Mouse (Mus musculus): Measurements from ENCODE around the gene Lrrc75b. TPM values are rescaled to one million over a fixed set of nuclear protein-coding genes. Genes with fewer than 3 reads are reported as not detected.
"Not testable (repeated sequence)": the region's sequence is repeated elsewhere in the genome, so short reads cannot be mapped to it uniquely, and the experiment has no call there.

Lrrc75b gene
- total RNA-seq, 4 experiments from 2014 or later, result 0.19 to 0.37 (median 0.26) TPM

DNA sequence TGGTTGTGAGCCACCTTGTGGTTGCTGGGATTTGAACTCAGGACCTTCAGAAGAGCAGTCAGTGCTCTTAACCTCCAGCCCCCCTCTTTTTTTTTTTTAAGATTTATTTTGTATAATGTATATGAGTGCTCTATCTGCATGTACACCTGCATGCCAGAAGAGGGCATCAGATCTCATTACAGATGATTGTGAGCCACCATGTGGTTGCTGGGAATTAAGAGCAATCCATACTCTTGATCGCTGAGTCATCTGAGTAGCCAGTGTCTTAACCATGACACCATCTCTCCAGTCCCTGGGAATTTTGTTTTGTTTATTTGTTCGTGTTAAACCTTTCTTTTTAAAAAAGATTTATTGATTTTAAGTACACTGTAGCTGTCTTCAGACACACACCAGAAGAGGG, 6.6 kb upstream of the Lrrc75b start:
- not testable (repeated sequence) for DNase-seq

- no peak for DNase-seq
Measured at GRCm38 (mm10) chr10:75566321-75566720, 6.2 kb upstream of the Lrrc75b start.

GRCm38 (mm10) chr10:75565906-75566305, 5.8 kb upstream of the Lrrc75b start:
- no peak for DNase-seq

DNA sequence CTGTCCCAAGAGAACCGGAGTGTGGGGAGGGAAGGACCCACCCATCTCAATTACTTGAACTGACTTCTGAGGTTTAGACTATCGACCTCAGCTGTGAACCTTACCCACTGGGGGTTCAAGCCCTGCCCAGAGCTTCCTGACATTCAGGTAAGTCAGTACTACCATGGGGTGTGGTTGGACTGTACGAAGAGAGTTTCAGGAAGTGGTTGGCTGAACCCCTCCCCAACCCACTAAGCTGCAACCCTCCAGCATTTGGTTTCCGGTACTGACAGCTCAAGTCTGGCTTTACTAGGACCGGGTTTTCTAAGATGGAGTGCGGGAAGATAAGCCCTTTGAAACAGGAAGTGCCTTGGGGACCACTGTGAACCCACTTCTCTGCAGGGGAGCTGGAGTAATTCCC, 5.3 kb upstream of the Lrrc75b start:
- DNase-seq, result no peak

- DNase-seq, result no peak
Measured at GRCm38 (mm10) chr10:75564687-75565265, 4.6 kb upstream of the Lrrc75b start.

GRCm38 (mm10) chr10:75562596-75562995, 2.5 kb upstream of the Lrrc75b start:
- no peak for DNase-seq

DNA sequence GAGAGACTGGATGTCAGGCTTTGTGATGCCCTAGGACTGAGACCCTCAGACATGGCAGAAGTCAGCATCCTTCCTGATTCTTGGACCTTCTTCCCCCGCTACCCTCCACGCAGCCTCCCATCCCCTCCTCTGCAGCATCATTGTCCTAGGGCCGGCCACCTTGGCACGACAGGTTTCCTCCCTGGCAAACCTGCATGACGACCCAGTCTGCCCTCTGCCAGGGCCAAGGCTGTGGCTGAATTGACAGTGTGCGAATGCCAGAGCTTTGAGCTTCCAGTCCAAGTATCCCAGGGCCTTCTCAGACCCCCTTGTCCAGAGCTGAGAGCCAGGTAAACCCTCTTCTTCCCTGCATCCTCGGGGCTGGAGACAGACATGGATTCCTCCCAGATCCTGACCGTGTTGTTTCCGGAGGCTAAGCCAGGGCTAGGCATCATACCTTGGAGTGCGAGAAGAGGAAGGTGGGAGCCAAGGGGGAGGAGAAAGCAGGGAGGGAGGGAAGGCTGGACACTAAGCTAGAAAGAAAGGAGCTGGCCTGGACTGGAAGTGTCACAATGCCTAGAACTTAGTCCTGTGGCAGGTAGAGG, 1.0 kb upstream of the Lrrc75b start, which contains the start of gene Ggt1:
Ggt1 (plus strand) TSS at position 534 of the 584 bp plus-strand sequence.
- no peak for DNase-seq

- DNase-seq, result no peak
Measured at GRCm38 (mm10) chr10:75560549-75560899, 394 bp upstream of the Lrrc75b start.

DNA sequence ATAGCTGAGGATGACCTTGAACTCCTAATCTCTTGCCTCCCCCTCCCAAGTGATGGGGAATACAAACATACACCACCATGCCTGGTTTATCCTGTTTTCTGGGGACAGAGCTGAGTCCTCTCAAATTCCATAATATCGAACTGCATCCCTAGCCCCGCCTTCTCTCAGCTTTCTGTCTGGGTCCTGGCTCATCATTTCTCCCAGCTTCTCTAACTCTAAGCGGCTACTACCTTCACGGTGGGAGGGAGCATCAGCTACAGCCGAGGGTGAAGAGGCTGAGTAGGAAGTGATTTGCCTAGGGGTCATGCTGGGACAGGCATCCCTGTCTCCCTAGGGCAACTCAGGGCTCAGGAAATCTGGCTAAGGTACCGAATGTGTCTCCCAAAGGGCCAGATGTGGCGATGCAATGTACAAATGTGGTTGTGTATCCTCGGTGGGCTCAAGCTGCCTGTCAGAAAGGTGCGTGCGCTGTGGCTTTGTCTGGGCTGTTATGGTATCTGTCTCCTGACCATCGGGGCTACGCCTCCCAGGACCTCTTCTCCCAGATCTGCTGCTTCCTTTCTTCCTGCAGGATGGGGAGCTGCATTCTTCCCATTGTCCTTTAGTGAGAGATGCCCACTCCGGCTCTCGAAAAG, 972 bp downstream of the Lrrc75b start:
- no peak for DNase-seq

DNA sequence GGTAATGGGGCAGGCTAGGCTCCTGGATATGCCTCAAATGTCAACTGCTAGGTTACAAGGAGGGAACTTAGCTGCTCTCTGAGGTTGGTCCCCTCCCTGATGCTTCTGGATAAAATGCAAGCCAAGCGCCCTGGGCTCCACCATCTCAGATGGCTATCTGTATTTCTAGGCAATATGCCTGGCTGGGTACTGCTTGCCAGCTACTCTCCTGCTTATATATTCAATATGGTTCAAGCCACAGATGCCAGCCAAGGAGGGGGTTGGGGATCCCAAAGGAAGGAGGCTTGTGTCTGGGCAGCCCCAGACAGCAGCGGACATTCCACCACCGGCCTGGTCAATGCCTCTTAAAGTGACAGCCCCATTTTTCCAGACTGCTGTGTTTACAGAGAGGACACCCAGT, 1.6 kb downstream of the Lrrc75b start:
- DNase-seq, result no peak

DNA sequence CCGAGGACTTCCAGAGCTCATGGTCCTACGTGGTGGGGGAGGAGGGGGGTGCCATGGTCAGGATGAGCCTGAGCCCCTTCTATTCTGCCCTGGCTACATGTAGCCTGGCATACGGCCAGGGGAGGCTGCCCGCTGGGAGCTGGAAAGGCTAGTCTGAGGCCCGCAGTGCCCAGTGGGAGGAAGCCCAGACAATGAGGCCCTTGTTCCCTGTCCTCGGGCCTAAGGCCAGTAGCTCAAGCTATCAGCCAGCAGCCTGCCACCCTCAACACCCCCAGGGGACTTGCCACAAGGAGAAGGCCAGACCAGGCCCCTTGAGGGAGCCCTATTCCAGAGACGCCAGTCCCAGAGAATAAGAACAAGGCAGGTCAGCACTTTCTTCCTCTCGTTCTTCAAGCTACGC, 4.1 kb downstream of the Lrrc75b start:
- DNase-seq, result no peak

DNA sequence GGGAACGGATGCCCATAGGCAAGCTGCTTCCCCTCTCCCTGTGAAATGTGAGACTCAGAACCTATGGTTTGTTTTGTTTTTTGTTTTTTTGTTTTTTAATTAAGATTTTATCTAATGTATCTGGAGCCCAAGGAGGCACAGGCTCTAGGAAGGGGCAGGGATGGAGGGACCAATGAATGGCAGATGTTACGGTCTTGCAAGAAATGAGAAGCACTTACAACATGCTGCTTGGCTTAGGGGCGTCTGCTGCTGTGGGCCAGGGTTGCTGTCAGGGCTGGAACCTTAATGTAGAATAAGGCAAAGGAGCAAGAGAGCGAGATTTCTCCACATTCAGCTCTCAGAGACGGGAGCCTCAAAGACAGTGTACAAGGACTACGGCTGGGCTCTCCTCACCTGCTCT, 4.6 kb downstream of the Lrrc75b start:
- no peak for DNase-seq

DNA sequence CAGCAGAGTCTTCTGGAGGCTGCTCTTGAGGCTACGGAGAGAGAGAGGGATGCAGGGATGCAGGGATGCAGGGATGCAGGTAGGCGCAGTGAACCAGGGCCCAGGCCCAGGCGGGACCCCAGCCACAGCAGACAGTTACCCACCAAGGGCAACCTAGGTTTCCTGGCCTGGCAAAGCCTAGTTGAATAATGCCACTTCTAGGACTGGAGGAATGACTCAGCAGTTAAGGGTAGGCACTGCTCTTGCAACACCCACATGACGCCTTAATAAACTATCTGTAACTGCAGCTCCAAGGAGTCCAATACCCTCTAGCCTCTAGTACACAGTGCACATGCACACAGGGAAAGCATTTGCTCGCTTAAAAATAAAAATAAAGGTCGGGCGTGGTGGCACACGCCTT, 6.0 kb downstream of the Lrrc75b start:
- peak; percentile 25 for DNase-seq

DNA sequence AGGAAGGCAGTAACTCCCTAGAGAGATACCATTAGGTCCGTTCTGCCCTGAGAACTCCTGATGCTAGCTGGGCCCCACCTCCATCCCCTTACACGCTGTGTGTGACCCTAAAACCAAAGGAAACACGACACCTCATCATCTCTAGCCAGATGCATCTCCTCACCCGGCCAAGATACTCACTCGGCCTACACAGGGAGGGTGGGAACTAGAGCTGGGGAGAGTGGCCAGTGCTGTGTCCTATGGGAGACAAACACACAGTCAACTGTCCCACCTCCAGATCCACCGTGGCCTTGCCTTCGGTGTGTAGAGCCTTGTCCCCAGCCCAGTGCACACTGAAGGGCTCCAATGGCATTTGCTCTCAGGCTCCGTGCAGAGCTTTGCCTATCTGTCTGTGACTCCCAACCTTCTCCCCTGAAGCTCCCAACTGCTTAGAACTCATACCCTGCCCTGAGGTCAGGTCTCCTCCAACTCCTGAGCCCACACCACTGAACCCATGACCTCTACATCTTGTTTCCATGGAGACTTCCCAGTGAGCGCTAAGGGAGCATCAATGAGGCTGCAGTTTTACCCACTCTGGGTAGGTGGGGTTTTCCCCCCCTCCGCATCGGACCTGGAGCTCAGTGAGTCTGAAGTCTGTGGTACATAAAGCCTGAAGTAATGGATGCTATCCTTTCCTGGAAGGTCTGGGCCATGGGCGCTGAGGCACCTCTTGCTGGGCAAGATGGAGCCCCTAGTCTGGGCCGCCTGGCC, 7.3 kb downstream of the Lrrc75b start:
- DNase-seq, result no peak

DNA sequence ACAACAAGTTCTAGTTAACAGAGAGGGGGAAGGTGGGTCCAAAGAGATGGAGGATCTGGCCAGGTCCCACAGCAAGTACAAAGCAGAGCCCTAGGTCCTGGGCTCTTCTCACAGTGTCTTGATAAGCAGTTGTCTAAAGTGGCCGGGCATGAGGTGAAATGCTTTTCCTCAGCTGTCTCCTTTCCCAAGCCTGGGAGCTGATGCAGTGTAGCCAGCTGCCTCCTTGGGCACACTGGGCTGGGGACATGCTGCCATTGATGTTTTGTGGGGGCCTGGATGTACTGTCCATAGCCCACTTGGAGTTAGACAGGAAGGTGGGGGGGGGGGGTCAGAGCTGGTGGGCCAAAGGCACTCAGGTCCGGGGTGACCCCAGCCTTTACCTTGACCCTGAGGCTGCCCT, 8.0 kb downstream of the Lrrc75b start:
- no peak for DNase-seq

GRCm38 (mm10) chr10:75551175-75551574, 9.0 kb downstream of the Lrrc75b start:
- DNase-seq, result no peak

GRCm38 (mm10) chr10:75549886-75550285, 10.2 kb downstream of the Lrrc75b start:
- DNase-seq, result no peak

DNA sequence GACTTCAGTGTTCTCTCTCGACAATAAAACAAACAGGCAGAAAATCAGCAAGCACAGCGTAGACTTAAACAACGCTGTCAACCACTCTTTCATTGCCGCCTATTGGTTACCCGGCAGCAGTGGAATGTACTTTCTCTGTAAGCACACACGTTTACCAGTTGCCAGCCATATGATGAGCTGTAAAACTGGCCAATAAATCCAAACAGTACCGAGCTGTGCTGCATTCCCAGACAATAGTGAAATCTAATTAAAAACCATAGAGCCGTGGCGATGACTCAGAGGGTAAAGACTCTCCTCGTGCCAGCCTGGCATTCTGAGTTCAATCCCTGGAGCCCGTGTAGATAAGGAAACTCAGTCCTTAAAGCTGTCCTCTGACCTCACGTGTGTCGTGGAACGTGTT, 11.6 kb downstream of the Lrrc75b start:
- no peak for DNase-seq

GRCm38 (mm10) chr10:75547901-75548300, 12.2 kb downstream of the Lrrc75b start:
- DNase-seq, result no peak

DNA sequence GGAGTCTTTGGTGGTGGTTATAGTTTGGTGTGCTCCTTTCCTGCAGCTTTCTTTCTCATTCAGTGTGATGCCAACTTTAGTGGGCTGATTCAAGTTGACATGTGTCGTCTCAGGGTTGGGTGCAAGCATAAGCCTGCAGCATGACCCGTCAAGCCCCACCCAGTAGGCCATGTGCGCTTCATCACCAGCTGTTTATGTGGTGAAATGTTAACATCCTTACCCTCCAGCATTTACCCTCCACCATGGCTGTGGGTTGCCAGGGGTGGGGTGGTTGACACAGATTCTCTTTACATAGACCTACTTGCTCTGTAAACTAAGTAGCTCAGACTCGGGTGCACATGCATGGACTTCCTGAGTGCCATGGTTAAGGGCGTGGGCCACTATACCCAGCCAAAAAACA, 24.0 kb downstream of the Lrrc75b start:
- DNase-seq, result no peak

DNA sequence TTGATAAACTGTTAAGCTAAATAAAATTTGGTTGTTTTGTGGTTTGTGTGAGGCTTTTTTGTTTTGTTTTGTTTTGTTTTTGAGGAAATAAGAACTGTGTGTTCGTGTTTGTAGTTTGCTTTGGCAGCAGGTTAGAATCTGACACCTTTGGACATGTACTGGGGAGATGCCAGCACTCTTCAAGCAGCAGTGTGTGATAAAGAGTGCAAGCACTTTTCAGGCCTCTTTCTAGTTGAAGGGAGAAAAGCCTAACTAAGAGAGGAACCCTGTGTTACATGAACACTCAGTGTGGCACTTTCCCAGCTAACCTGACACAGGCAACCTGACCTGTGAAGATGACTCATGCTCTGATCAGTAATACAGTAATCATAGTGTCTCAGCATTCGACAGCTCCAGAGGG, 24.7 kb downstream of the Lrrc75b start:
- no peak for DNase-seq

- no peak for DNase-seq
Measured at GRCm38 (mm10) chr10:75534934-75535333, 25.2 kb downstream of the Lrrc75b start.

- no peak for DNase-seq
Measured at GRCm38 (mm10) chr10:75534216-75534615, 25.9 kb downstream of the Lrrc75b start.
